Mouse (Mus musculus): ENCODE results near the gene Abi1.

GRCm38 (mm10) chr2:23002637-23003036 is 37.4 kb downstream of the Abi1 start:
- TF ChIP-seq POLR2A (IDR thresholded peaks at IDR 0.05; ENCODE audit: insufficient read length, low read depth) (no peak), USF1 (IDR thresholded peaks at IDR 0.05; ENCODE audit: low read depth) (no peak), E2F4 (IDR thresholded peaks at IDR 0.05; ENCODE audit: insufficient read depth) (no peak), TCF12 (IDR thresholded peaks at IDR 0.05; ENCODE audit: insufficient read depth, poor library complexity, severe bottlenecking) (no peak)
